Mouse (Mus musculus) gastrocnemius, adult 2 months (tissue): Measurements from ENCODE around the gene Atraid. TPM values are rescaled to one million over a fixed set of nuclear protein-coding genes. Genes with fewer than 3 reads are reported as not detected.
A peak's percentile ranks its signal among the peaks of the same experiment; 100 is the strongest.

ENCODE experiments used
- DNase-seq: peaks from one replicate; pipeline ENCODE4 v3.0.0; 2022
- H3K27ac ChIP-seq: fragments of 200-600 bp; 2 replicates; pipeline ENCODE4 v1.8.1; 2022; ENCODE audit warnings: mild to moderate bottlenecking
- H3K4me3 ChIP-seq: fragments of 200-600 bp; 2 replicates; pipeline ENCODE4 v1.8.1; 2022; ENCODE audit warnings: mild to moderate bottlenecking, moderate library complexity
- CTCF ChIP-seq: fragments of 200-600 bp; IDR thresholded peaks from 2 replicates; pipeline ENCODE4 v1.8.1; 2022; ENCODE audit warnings: antibody characterized with exemption, mild to moderate bottlenecking, moderate library complexity
- intact Hi-C: fragments of 180-260 bp; cut with DNase I; formaldehyde crosslinking; loops from one replicate; pipeline ENCODE4 v1.15.1; 2025
- total RNA-seq, 2 experiments: library from RNA; stranded (reverse); gene quantifications; 2 replicates each; pipeline ENCODE4 v1.2.3; 2021

The Atraid gene
- total RNA-seq, 2 experiments from 2014 or later, result 40.9 to 41.6 TPM

- no peak for DNase-seq
- no peak for TF ChIP-seq CTCF
- intact Hi-C loops, result no loop called here
- Histone ChIP-seq H3K4me3 (no peak overlapping the region), H3K27ac (no peak overlapping the region)
Observed at GRCm38 (mm10) chr5:31069810-31070209, 21.7 kb downstream of the Atraid start.

- no peak overlapping the region for H3K4me3 ChIP-seq
- no peak overlapping the region for H3K27ac ChIP-seq
- no peak for DNase-seq
- no peak for TF ChIP-seq CTCF
- intact Hi-C loops, result no loop called here
Observed at GRCm38 (mm10) chr5:31071059-31071458, 22.9 kb downstream of the Atraid start.

GRCm38 (mm10) chr5:31071821-31072220, 23.7 kb downstream of the Atraid start:
- no peak for DNase-seq
- intact Hi-C loops, result no loop called here
- TF ChIP-seq CTCF, result no peak
- no peak overlapping the region for H3K4me3 ChIP-seq
- H3K27ac ChIP-seq, result no peak overlapping the region

GRCm38 (mm10) chr5:31073176-31073575, 25.1 kb downstream of the Atraid start:
- no peak overlapping the region for H3K4me3 ChIP-seq
- H3K27ac ChIP-seq, result no peak overlapping the region
- intact Hi-C loops, result no loop called here
- DNase-seq, result no peak
- no peak for TF ChIP-seq CTCF

- DNase-seq, result no peak
- no peak overlapping the region for H3K4me3 ChIP-seq
- H3K27ac ChIP-seq, result no peak overlapping the region
- intact Hi-C loops, result no loop called here
- no peak for TF ChIP-seq CTCF
Observed at GRCm38 (mm10) chr5:31076346-31076745, 28.2 kb downstream of the Atraid start.

- intact Hi-C loops, result no loop called here
- 0 out of 2 replicates have a peak overlapping the region, but pooled peaks have one; percentile 2 for H3K27ac ChIP-seq
- no peak for DNase-seq
Observed at GRCm38 (mm10) chr5:31080059-31080794, 32.1 kb downstream of the Atraid start.

GRCm38 (mm10) chr5:31080795-31081164, 32.7 kb downstream of the Atraid start:
- TF ChIP-seq CTCF, result no peak

More at GRCm38 (mm10) chr5:31080059-31080794, 32.1 kb downstream of the Atraid start:
- TF ChIP-seq CTCF, result no peak
- no peak overlapping the region for H3K4me3 ChIP-seq

GRCm38 (mm10) chr5:31081386-31081785, 33.3 kb downstream of the Atraid start:
- TF ChIP-seq CTCF, result peak; percentile 68
- intact Hi-C loops, result no loop called here
- DNase-seq, result peak; percentile 48
- Histone ChIP-seq H3K4me3 (no peak overlapping the region), H3K27ac (no peak overlapping the region)

More at GRCm38 (mm10) chr5:31080795-31081164, 32.7 kb downstream of the Atraid start:
- intact Hi-C loops, result no loop called here
- Histone ChIP-seq H3K4me3 (no peak overlapping the region), H3K27ac (0 out of 2 replicates have a peak overlapping the region, but pooled peaks have one; percentile 2)
- DNase-seq, result no peak

- no peak overlapping the region for H3K27ac ChIP-seq
- intact Hi-C loops, result no loop called here
- peak; percentile 79 for DNase-seq
- H3K4me3 ChIP-seq, result peak overlapping the region; percentile 44; the same call in 1 of the 2 replicates
- peak; percentile 68 for TF ChIP-seq CTCF
Observed at GRCm38 (mm10) chr5:31082355-31082754, 34.2 kb downstream of the Atraid start.

GRCm38 (mm10) chr5:31082935-31083625, 35.0 kb downstream of the Atraid start:
- intact Hi-C loops, result no loop called here

GRCm38 (mm10) chr5:31083949-31084348, 35.8 kb downstream of the Atraid start:
- TF ChIP-seq CTCF, result no peak
- intact Hi-C loops, result no loop called here
- DNase-seq, result no peak
- H3K27ac ChIP-seq, result no peak overlapping the region
- no peak overlapping the region for H3K4me3 ChIP-seq

More at GRCm38 (mm10) chr5:31082935-31083625, 35.0 kb downstream of the Atraid start:
- H3K4me3 ChIP-seq, result peak overlapping the region; percentile 44
- TF ChIP-seq CTCF, result no peak
- DNase-seq, result no peak
- no peak overlapping the region for H3K27ac ChIP-seq

- intact Hi-C loops, result no loop called here
- Histone ChIP-seq H3K27ac (no peak overlapping the region), H3K4me3 (no peak overlapping the region)
- DNase-seq, result no peak
- TF ChIP-seq CTCF, result no peak; the same call in 1 of the 2 replicates
Observed at GRCm38 (mm10) chr5:31086606-31087005, 38.5 kb downstream of the Atraid start.

- Histone ChIP-seq H3K4me3 (no peak overlapping the region), H3K27ac (no peak overlapping the region)
- no peak for TF ChIP-seq CTCF
- no peak for DNase-seq
- intact Hi-C loops, result no loop called here
Observed at GRCm38 (mm10) chr5:31087131-31087530, 39.0 kb downstream of the Atraid start.
